Mouse (Mus musculus): ENCODE results near the gene Flg2. TPM values are rescaled to one million over a fixed set of nuclear protein-coding genes. Genes with fewer than 3 reads are reported as not detected.

Flg2 gene
- not detected for polyA plus RNA-seq (2014; fragmentation: Illumina TruSeq; extraction: RNeasy Lipid Tissue Mini Kit (QIAGEN cat#74804))

GRCm38 (mm10) chr3:93196978-93197377 lies at the start of gene Flg2:
TSS of gene Flg2 (plus strand) at chr3:93197278.

Other genes starting within 250 kb of the Flg2 start
- not detected for gene Lce3d, start 239.9 kb upstream of the Flg2 start, polyA plus RNA-seq (2014; fragmentation: Illumina TruSeq; extraction: RNeasy Lipid Tissue Mini Kit (QIAGEN cat#74804))
- not detected for gene Lce3e, start 230.2 kb upstream of the Flg2 start, polyA plus RNA-seq (2014; fragmentation: Illumina TruSeq; extraction: RNeasy Lipid Tissue Mini Kit (QIAGEN cat#74804))
- not detected for gene Lce3f, start 205.1 kb upstream of the Flg2 start, polyA plus RNA-seq (2014; fragmentation: Illumina TruSeq; extraction: RNeasy Lipid Tissue Mini Kit (QIAGEN cat#74804))
- gene Crct1, start 181.6 kb upstream of the Flg2 start, polyA plus RNA-seq (2014; fragmentation: Illumina TruSeq; extraction: RNeasy Lipid Tissue Mini Kit (QIAGEN cat#74804)), result not detected
- not detected for gene Lce1m, start 178.2 kb upstream of the Flg2 start, polyA plus RNA-seq (2014; fragmentation: Illumina TruSeq; extraction: RNeasy Lipid Tissue Mini Kit (QIAGEN cat#74804))
- not detected for gene Gm4858, start 128.5 kb upstream of the Flg2 start, polyA plus RNA-seq (2014; fragmentation: Illumina TruSeq; extraction: RNeasy Lipid Tissue Mini Kit (QIAGEN cat#74804))
- gene Crnn, start 52.5 kb upstream of the Flg2 start, polyA plus RNA-seq (2014; fragmentation: Illumina TruSeq; extraction: RNeasy Lipid Tissue Mini Kit (QIAGEN cat#74804)), result not detected
- not detected for gene Flg, start 76.2 kb downstream of the Flg2 start, polyA plus RNA-seq (2014; fragmentation: Illumina TruSeq; extraction: RNeasy Lipid Tissue Mini Kit (QIAGEN cat#74804))
- not detected for gene Hrnr, start 122.5 kb downstream of the Flg2 start, polyA plus RNA-seq (2014; fragmentation: Illumina TruSeq; extraction: RNeasy Lipid Tissue Mini Kit (QIAGEN cat#74804))
- gene Rptn, start 196.4 kb downstream of the Flg2 start, polyA plus RNA-seq (2014; fragmentation: Illumina TruSeq; extraction: RNeasy Lipid Tissue Mini Kit (QIAGEN cat#74804)), result not detected
- gene Tchh, start 245.1 kb downstream of the Flg2 start, polyA plus RNA-seq (2014; fragmentation: Illumina TruSeq; extraction: RNeasy Lipid Tissue Mini Kit (QIAGEN cat#74804)), result 0.66 TPM